Mouse (Mus musculus) heart, adult 2 months (tissue): Measurements from ENCODE around the gene Src.

Experiments
- CTCF ChIP-seq: fragments of 200-600 bp; IDR thresholded peaks from 2 replicates; pipeline ENCODE4 v1.8.1; 2022; ENCODE audit warnings: antibody characterized with exemption, mild to moderate bottlenecking, moderate library complexity
- EP300 ChIP-seq: fragments of 200-500 bp; IDR thresholded peaks from 2 replicates; pipeline ENCODE4 v1.6.1; 2011; ENCODE audit warnings: low read depth, low read length, control low read depth; ENCODE audit not compliant: insufficient read depth
- POLR2A ChIP-seq: fragments of 200-500 bp; IDR thresholded peaks from 2 replicates; pipeline ENCODE4 v1.6.1; 2011; ENCODE audit warnings: mild to moderate bottlenecking, low read depth, low read length, control low read depth; ENCODE audit not compliant: insufficient read depth

DNA sequence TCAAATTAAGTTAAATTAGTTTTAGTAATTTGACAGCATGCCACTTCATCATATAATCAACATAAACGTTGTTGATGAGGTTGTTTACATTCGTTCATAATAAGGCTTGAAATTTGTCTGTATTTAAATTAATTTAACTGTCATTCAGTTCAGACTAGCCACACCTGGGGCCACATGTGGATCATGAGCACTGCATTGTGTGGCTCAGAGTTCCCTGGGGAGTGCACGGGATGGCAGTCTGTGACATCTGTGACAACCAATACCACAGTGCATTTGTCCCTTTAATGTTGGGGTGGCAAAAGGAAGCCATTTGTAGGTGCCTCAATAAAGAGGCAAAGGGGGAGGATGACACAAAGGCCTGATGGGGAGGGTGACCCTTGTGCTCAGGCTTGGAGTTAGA, 41.2 kb upstream of the Src start:
- TF ChIP-seq CTCF, result no peak
- no peak for TF ChIP-seq POLR2A
- no peak for TF ChIP-seq EP300
